Mouse (Mus musculus) cerebellum, adult 8-10 months (tissue): ENCODE measurements around the gene Glb1l3.
A peak's percentile ranks its signal among the peaks of the same experiment; 100 is the strongest.
"Not testable (repeated sequence)": the region's sequence is repeated elsewhere in the genome, so short reads cannot be mapped to it uniquely, and the experiment has no call there.

Experiments
- DNase-seq: peaks from one replicate; pipeline ENCODE4 v3.0.0; 2022

Gene Glb1l3

DNA sequence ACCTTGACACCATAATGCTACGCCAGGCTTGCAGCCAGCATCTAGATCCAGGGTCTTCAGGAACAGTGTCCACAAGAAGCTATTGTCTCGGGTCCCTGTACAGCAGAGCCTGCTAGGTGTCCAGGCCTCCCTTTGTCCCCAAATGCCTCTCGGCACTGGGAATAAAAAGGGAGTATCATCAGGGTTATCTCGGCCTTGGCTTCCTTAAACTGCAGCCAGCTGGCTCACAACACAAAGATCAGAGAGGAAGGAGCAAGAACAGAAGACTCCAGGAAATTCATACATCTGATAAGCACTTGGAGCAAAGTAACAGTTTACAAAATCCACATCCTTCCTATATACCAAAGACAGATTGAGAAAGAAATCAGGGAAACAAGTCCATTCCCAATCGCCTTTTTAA is at the start of gene Glb1l3:
Gene Glb1l3, minus strand, starts transcription at position 140 of the 400 bp plus-strand sequence.
- DNase-seq: no peak

DNA sequence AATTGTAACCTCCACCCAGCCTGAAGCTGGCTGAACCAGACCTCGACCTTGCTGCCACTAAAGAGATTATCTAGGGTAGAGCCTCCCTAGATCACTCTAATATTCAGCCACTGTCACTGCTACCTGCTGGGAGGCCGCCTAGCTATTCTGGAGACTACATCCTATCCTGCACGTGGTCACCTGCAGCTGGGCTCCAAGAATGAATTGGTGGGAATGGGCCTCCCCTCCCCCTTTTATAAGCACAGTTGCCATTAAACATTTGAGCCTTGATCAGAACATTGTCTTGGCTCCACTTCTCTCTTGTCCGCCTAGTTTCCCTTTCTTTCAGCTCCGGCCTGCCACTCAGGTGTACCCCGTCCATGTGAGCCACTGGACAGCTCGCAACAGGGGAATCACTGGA is 9.2 kb upstream of the Glb1l3 start:
- not testable (repeated sequence) for DNase-seq

DNA sequence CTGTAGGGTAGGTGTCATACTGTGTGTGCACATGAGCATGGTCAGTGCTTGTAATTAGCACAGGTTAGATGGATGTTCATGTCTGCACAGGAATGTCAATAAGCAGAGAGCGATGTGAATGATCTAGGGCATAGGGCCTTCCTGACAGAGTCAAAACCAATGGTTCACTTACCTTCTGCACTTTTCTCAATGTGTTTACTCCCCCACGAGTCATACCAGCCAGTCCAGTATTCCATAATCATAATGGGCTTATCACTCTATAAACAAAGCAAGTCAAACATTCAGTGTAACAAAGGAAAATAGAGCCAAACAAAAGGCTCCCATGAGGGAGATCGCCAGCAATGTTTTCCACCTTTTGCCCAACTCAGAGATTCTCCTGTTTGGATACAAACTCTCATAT is 29.6 kb downstream of the Glb1l3 start:
- no peak for DNase-seq

DNA sequence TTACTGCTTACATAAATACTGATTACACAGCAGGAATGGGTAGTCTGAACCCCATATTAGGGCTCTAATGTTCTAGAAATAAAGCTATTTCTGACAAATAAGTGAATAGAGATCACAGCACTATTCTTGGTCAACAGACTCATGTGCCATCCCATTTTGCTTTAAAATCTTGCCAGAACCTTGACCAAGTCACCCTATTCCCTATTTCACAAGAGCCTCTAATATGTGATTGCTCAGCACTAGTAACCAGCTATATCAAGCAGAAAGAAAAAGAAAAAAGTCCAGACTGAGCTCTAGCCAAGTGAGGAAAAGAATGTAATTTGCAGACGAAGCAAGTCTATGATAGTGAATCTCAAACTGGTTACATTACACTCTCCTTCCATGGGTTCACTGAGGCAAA is 40.7 kb downstream of the Glb1l3 start:
- DNase-seq: no peak

DNA sequence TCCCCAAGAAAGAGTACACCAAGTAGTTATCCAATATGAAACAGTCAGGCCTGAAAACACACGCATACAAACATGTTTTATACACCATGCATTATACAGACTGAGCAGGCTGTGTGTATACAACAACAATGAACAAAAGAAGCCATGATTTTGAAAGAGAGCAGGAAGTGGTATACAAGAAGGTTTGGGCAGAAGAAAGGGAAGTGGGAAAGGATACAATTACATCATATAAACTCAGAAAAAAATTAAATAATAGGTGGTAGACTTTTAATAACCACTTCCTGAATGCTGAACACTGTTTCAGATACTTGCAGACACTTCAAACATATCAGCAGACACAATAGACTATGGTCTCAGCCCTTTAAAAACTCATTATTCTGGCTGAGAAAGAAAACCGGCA is 52.0 kb downstream of the Glb1l3 start:
- no peak for DNase-seq

DNA sequence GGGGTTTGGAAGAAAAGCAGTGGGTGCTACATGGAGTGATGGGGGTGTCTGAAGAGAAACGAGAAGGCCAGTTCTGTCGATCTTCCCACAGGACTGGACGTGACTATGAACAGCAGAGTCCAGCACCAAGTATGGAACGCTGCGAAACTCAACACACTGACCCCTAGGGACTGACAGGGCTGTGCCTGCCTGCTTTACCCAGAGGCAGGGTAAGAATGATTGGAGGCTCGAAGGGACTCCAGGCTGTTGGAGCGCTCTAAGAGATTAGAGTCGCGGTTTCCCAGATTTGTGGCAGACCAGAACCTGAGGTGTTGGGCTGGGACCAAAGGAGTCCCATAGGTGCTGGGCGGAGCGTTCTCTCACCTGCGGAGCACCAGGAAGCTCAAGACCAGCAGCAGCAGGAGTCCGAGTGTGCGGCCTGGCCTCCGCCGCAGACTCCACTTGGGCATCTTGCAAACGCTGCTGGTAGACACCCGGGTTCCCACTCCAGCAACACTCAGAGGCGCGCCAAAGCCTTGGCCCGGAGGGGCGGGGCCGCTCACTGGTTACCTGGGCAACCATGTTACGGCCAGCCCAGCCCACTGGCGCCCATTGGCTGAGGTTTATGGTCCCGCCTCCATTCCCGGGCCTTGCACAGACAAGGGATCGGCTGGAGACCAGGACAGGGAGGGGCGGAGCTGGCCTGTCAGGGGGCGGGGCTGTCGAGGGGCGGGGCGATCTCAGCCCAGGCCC is 54.6 kb downstream of the Glb1l3 start, which contains the start of gene Glb1l2:
Gene Glb1l2, minus strand, starts transcription at position 534 of the 732 bp plus-strand sequence.
- DNase-seq: peak; percentile 42

DNA sequence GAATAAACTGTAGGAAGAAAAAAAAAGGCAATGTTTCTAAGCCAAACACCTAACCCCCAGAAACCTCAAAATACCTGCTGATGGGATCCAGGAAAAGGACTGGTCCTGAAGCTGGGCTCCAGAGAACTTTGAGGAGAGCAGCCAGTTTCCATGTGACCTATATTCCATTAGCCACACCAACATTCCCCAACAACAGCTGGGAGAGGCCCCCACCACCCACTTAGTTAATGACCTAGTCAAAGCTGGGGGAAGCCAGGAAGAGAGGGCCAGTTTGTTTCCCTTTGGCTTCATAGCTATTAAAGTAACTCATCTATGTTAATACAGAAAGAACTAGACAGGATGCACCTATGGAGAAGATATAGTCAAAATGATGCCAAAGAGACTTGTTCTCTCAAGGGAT is 56.4 kb downstream of the Glb1l3 start:
- DNase-seq: no peak

DNA sequence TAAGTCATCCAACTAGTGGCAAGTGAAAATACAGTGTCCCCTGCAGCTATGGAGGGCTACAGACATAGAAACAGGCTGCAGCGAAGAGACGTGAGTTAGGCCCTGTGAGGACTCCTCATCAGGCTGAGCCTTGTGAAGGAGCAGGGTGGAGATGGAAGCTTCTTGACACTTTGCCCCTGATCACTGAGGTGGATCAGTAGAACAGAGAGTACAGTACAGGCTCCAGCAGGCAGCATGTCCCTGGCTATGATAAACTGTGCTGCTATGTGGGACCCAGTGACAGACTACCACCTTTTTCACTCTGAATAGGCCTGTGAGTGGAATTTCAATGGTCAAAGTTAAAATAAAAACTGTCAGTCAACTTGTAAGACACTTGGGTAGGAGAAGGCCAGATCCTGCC is 60.3 kb downstream of the Glb1l3 start:
- no peak for DNase-seq

DNA sequence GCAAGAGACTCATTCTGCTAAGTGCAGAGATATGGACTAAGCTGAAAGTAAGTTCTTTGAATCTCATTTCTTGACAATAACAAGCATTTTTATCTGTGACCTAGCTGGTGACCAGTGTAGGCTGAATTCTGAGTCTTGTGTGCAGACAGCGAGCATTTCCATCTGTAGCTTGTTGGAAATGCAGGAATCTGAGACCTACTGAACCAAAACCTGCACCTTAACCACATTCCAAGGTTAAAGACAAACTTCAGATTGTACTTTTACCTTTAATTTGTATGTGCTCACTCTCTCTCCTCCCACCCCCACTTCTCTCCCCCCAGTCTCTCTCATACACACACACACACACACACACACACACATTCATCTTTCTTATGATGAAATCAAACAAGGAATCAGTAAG is 62.0 kb downstream of the Glb1l3 start:
- no peak for DNase-seq

DNA sequence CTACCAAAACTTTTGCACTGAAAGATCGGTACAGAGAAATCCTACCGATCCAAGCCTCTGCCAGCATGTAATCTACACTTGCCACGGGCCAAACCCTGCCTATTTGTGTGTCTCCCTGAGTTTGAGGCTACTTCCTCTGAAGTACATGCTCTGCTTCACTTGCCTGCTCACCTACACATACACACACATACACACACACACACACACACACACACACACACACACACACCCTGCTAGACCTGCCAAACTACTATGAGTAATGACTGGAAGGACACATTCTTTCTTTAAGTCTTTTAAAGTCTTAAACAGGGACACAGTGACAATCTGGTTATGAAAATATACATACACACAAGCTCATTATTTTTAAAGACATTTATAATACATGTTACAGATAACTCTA is 62.5 kb downstream of the Glb1l3 start:
- no peak for DNase-seq

DNA sequence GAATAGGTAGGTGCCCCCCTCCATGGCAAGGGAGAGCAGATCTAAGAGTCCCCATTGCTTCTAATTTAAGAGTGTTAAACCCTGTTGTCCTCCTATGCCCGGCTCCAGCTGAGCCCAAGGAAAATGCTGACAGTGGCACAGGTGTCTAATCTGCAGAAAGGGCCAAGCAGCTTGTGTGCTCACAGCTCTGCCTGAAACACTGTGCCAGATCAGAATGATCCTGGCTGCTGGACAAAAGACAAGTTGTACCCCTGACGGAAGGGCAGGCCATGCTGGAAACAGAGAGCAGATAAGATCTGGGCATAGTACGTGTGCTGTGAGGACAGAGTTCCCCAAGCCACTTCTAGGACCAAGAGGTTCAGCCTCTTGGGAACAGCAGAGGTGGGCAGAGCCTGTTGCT is 67.9 kb downstream of the Glb1l3 start:
- DNase-seq: no peak

DNA sequence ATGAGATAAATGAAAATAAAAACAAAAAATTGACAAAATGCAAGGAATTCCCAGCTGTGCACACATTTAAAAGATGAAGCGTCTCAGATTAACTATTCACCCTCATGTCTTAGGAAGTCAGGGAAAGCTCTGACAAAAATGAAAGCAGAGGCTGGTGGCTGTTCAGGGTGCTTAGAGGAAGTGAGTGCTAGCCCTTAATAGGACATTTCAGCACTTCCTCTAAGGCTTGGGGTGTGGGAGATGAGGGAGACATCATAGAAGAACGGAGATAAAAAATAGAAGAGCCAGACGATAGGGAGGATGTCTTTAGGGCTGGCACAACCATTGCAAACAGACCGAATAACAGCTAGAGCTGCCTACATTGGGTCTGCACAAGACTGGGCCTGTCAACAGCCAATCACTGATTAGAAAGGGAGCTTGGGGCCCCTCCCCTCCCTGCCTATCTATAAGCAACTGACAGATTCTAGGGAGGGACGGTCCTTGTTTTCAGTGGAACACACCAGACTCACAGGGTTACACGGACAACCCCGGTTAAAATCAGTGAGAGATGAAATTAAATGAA is 77.2 kb downstream of the Glb1l3 start:
- no peak for DNase-seq

DNA sequence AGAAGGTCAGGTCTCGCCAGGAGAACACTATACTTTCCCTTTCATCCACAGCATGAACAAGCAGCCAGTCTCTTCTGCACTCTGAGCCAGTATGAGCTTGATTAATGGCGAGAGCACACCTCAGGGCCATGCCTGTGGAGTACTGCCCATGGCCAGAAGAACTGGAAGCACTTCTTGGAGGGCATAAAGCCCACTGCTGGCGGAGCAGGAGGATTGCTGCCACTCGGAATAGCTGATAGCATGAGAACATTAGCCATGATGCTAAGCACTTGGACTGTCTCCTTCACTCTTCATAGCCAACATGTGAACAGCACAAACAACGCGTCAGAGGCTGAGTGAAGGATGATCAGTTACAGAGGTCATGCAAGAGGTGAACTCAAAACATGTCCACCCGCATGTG is 82.3 kb downstream of the Glb1l3 start:
- DNase-seq: no peak

DNA sequence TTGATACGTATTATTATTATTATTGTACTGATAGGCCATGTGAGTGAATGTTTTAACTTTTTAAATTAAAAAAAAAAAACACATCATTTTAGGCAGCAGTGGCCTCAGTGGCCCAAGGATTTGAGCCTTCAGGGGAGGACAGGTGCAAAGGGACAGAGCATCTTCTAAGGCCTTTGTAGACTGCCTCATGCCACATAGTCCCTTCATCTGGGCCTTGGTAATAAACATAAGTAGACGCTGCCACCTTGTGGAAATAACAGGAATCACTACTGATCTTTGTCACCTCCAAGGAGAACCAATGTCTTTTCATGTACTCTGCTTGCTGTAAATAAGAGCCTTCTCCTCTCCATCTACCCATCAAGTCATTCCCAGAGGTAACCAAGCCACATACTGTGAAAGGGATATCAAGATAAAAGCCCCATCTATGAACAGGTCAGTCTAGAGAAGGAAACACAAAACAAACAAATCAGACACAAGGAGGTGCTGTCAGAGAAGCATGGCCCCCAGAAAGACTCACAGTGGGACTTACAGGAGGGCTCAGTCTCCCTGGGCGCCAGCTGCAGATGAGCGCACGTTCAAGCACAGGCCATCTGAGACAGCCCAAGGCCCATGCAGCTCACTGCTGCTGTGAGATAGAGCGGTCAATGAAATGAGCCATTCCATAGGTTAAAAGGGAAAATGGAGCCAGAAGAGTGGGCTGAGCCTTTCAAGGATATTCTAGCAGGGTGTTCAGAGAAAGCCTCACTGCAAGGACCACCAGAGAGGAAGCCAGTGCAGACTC is 84.4 kb downstream of the Glb1l3 start:
- DNase-seq: peak; percentile 48

DNA sequence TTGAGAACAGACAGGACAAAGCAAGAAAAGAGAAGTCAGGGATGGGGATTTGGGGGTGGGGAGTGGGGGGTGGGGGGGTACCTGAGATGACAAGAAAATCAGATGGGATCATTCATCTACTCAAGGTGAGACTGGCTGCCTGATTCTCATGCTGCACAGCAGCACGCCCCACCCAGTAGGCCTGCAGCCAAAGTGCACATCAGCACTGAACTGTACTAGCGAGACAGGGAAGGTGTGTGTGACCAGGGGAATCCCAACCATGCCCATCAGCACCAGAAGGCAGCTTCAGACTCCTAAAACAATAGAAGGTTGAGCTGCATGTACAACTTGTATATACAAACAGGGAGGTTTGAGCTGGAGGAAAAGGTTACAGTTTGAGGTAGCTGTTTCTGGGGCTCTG is 85.0 kb downstream of the Glb1l3 start:
- no peak for DNase-seq

DNA sequence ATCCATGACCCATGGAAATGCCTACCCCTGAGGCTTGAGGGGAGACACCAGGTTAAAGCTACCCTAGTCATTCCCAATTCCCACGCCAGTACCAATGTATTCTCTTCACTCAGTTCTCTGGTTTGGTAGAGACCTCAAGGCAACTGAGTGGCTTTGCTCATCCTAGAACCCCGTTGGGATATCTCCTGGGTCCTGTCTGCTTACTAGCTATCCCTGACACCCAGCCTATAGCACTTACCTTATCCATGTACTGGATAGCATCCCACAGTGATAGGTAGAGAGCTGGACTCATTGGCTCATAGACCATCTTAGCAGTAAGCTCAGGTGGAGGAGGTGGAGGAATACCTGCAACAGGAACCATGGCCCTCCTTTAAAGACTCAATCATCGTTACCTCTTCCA is 92.5 kb downstream of the Glb1l3 start:
- no peak for DNase-seq
